Mouse (Mus musculus) bone marrow, adult 2 months (tissue): ENCODE data around the gene Amfr. TPM values are rescaled to one million over a fixed set of nuclear protein-coding genes. Genes with fewer than 3 reads are reported as not detected.

Experiments
- H3K27ac ChIP-seq: fragments of 200-500 bp; 2 replicates; pipeline ENCODE4 v1.5.1; 2012; ENCODE audit warnings: low read depth, mild to moderate bottlenecking, control low read depth, inconsistent platforms, low read length; ENCODE audit not compliant: control insufficient read depth, poor library complexity, insufficient read depth
- H3K4me1 ChIP-seq: fragments of 200-500 bp; 2 replicates; pipeline ENCODE4 v1.6.1; 2011; ENCODE audit warnings: low read length; ENCODE audit not compliant: control insufficient read depth, insufficient read depth
- H3K4me3 ChIP-seq: fragments of 200-500 bp; replicated peaks from 2 replicates; pipeline ENCODE3; 2011; ENCODE audit warnings: mild to moderate bottlenecking, low read depth, low read length, control low read depth; ENCODE audit not compliant: control insufficient read depth
- CTCF ChIP-seq: fragments of 200-500 bp; IDR thresholded peaks from 2 replicates; pipeline ENCODE4 v1.5.1; 2011; ENCODE audit warnings: low read length, control low read depth; ENCODE audit not compliant: control insufficient read depth, insufficient read depth
- POLR2A ChIP-seq: fragments of 200-500 bp; IDR thresholded peaks from 2 replicates; pipeline ENCODE4 v1.6.1; 2011; ENCODE audit warnings: low read depth, mild to moderate bottlenecking, control low read depth, low read length, borderline replicate concordance; ENCODE audit not compliant: control insufficient read depth
- WGBS: fragments of 180-500 bp; shearing (Covaris S2); methylation state at CpG from one replicate; pipeline ENCODE4 v1.1.7; 2018; 5-methylcytosine and 5-hydroxymethylcytosine counted together
- polyA plus RNA-seq: library from polyadenylated mRNA; stranded (reverse); fragments of >200 nt; gene quantifications from 2 replicates; pipeline ENCODE4 v1.2.4, GENCODE M21; 2011; ENCODE audit warnings: low replicate concordance; ENCODE audit not compliant: missing spikeins, insufficient read depth, insufficient read length

The Amfr gene
- polyA plus RNA-seq, 1 experiment, result 50.3 TPM

DNA sequence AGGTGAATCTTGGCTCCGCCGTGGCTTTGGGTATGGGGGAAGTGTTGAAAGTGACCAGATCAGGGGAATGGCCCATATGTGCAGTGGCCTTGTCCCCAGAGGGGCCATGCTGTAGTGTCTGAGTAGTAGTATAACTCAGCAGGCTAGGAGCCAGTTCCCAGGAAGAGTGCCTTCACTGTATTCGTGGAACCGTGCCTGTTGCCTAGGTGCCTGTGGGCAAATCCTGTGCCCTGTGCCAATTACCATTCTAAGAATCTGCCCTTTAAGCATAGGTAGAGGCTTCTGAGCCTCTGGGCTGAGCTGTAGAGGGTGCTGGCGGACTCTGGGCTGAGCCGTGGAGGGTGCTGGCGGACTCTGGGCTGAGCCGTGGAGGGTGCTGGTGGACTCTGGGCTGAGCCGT is 54.2 kb downstream of the Amfr start:
- WGBS, result 80% methylated on average over 9 of the region's 9 CpGs

DNA sequence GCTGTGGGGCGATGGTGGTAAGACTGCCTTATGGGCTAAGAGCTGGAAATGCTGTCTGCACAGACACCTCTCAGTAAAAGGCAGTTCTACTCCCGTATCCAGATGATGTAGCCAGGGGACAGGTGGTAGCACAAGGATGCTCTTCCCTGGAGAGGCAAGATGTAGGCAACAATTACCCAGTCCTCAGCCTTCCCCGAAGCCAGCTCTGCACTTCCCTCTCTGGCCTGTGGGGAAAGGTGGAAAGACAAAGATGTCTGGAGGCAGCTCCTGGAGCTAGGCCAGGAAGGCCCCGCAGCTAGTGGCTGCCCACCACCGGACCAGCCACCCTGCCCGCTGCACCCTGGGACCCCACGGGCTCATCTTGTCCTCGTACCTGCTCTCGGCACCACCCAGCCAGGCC is 60.1 kb downstream of the Amfr start:
- 80% methylated on average over 9 of the region's 9 CpGs for WGBS
- H3K4me1 ChIP-seq, result no peaks in the 10 kb centered on the region
- H3K4me3 ChIP-seq, result no peak overlapping the region
- no peak for TF ChIP-seq POLR2A
- no peak for TF ChIP-seq CTCF
- no peak overlapping the region for H3K27ac ChIP-seq

More for the DNA sequence above, 54.2 kb downstream of the Amfr start:
- no peak overlapping the region for H3K4me3 ChIP-seq
- no peaks in the 10 kb centered on the region for H3K4me1 ChIP-seq
- TF ChIP-seq POLR2A (no peak), CTCF (no peak)
- no peak overlapping the region for H3K27ac ChIP-seq

DNA sequence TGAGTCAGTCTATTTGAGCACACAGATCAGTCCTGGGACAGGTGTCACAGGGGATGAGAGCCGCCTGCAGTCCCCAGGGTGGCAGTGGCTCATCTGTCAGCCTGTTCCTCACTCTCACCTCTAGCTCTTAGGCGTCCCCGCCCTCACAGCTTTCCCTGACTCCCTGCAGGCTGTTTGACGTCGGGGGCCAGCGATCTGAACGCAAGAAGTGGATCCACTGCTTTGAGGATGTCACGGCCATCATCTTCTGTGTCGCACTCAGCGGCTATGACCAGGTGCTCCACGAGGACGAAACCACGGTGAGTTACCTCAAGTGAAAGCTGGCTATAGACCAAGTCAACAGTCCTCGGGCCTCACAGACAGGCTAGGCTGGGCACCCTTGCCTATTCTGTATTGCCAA is 62.5 kb downstream of the Amfr start:
- Histone ChIP-seq H3K4me1 (no peaks in the 10 kb centered on the region), H3K27ac (no peak overlapping the region), H3K4me3 (no peak overlapping the region)
- no peak for TF ChIP-seq POLR2A
- no peak for TF ChIP-seq CTCF
- WGBS, result 80% methylated on average over 14 of the region's 14 CpGs

DNA sequence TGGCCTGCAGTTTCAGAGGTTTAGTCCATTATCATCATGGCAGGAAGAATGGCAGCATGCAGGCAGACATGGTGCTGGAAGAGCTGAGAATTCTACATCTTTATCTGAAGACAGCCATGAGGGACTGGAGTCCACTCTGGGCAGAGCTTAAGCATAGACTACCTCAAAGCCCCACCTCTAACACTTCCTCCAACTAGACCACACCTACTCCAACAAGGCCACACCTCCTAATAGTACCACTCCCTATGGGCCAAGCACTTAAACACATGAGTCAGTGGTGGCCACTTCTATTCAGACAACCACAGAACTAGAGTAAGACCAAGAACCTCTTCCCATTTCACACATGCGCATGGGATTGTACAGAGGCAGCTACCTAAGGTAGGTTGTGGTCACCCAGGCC is 66.2 kb downstream of the Amfr start:
- WGBS, result 86% methylated on average over 1 of the region's 1 CpGs
- no peak overlapping the region for H3K4me3 ChIP-seq
- H3K27ac ChIP-seq, result no peak overlapping the region
- H3K4me1 ChIP-seq, result no peaks in the 10 kb centered on the region
- TF ChIP-seq POLR2A (no peak), CTCF (no peak)

GRCm38 (mm10) chr8:93945781-93946180 is 66.9 kb downstream of the Amfr start:
- no peak overlapping the region for H3K27ac ChIP-seq
- WGBS, result 85% methylated on average over 4 of the region's 4 CpGs
- H3K4me1 ChIP-seq, result no peaks in the 10 kb centered on the region
- TF ChIP-seq CTCF (no peak), POLR2A (no peak)
- H3K4me3 ChIP-seq, result no peak overlapping the region

GRCm38 (mm10) chr8:93941636-93942054 is 71.0 kb downstream of the Amfr start:
- H3K27ac ChIP-seq, result no peak overlapping the region
- H3K4me3 ChIP-seq, result no peak overlapping the region
- no peak for TF ChIP-seq POLR2A
- no peak for TF ChIP-seq CTCF
- H3K4me1 ChIP-seq, result no peaks in the 10 kb centered on the region
- WGBS, result 60% methylated on average over 4 of the region's 4 CpGs

DNA sequence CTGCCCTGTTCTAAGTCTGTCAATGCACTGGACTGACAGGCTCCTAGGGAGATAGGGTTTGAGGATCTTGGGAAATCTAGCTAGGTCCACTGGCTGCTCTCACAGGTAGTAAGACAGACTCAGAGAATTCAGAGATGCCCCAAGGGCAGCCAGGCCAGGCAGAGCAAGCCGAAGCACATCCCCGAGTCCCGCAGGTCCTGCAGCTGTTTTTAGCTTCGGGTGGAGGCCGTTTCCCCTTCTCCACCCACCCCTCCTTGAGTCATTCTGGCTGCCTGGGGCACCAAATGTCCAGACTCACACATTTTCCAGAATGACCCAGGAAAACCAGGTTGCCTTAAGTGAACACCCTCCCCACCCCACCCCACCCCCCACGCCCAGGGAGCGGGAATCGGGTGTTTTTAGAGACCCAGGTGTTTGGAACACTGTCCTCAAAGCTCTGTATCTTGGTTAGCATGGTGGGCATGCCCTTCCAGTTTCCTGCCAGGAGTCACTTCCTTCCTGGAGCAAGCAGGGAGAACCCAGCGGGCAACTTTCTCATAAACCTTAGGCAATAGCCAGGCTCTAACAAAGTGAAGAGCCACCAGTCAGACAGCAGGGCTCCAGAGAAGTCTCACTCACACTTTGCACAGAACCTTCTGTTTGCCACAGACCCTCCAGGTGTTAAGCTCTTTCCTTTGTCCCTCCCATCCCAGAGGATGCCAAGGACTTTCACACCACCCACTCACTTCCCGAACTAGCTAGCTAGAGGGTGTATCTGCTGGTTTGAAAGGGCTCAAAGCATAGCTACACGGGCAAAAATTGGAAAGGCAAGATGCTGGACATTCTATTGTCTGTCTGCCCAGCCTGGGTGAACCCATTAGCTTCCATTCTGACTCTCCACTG is 71.9 kb downstream of the Amfr start:
- H3K27ac ChIP-seq, result no peak overlapping the region
- TF ChIP-seq POLR2A (no peak), CTCF (no peak)
- H3K4me1 ChIP-seq, result no peaks in the 10 kb centered on the region
- no peak overlapping the region for H3K4me3 ChIP-seq
- WGBS, result 42% methylated on average over 11 of the region's 11 CpGs

DNA sequence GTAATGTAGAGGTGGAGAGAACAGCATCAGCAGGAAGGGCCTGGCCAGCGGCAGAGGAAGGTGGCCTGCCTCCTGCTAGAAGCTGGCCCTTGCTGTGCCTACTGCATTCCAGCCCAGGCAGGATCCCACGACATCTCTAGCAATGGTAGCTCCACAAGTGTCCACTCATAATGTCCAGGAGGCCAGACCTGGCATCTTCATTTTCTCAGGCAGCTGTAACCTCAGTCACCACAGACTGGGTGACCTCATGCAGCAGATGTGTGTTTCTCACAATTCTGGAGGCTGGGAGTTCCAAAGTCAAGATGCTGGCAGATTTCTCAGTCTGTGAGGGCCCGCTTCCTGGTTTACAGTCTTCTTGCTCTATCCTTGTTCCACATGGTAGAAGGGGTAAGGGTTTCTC is 74.4 kb downstream of the Amfr start:
- H3K4me3 ChIP-seq, result no peak overlapping the region
- H3K4me1 ChIP-seq, result no peaks in the 10 kb centered on the region
- 69% methylated on average over 3 of the region's 3 CpGs for WGBS
- no peak overlapping the region for H3K27ac ChIP-seq
- TF ChIP-seq CTCF (no peak), POLR2A (no peak)
